Mouse (Mus musculus): Measurements from ENCODE around the gene Krt13. TPM values are rescaled to one million over a fixed set of nuclear protein-coding genes. Genes with fewer than 3 reads are reported as not detected.

Gene Krt13
- total and polyA plus RNA-seq, 3 experiments = not detected

- no peak for DNase-seq (ENCODE audit: extremely low read depth)
- Histone ChIP-seq H3K9ac (ENCODE audit: insufficient read depth, low read depth) (no peak overlapping the region), H3K79me2 (replicated peaks; ENCODE audit: control insufficient read depth, extremely low read depth, insufficient read depth, poor library complexity, severe bottlenecking) (no peaks in the 10 kb centered on the region), H3K36me3 (replicated peaks in 1 of 2; ENCODE audit: control insufficient read depth in 1 of 2, insufficient read depth in 1 of 2, low read length in 1 of 2) (no peaks in the 10 kb centered on the region), H3K9me3 (replicated peaks; ENCODE audit: low read length) (no peaks in the 10 kb centered on the region), H3K27me3 (replicated peaks) (peaks cover 97% of the 10 kb centered on the region), H3K4me2 (ENCODE audit: insufficient read depth, low read depth, poor library complexity, severe bottlenecking) (no peak overlapping the region), H3K4me3 (replicated peaks in 1 of 3; ENCODE audit: low read depth in 2 of 3, low read length in 2 of 3, poor library complexity in 1 of 3) (no peak overlapping the region), H3K27ac (ENCODE audit: insufficient read depth, low read depth) (no peak overlapping the region), H3K4me1 (ENCODE audit: control insufficient read depth in 1 of 2, insufficient read depth in 2 of 2) (no peaks in the 10 kb centered on the region)
- in situ Hi-C loops (cut with MboI; ENCODE audit: low pct_ligation_motif_present, low pct_unique_long_range_greater_than_20kb, low sequenced_read_pairs) = no loop called here
- dilution Hi-C loops (cut with MboI; ENCODE audit: extremely low pct_ligation_motif_present, extremely low pct_unique_long_range_greater_than_20kb, low sequenced_read_pairs) = no loop called here
- no peak for TF ChIP-seq E2F4 (IDR thresholded peaks at IDR 0.05; ENCODE audit: insufficient replicate concordance, low read depth, low read length)
- no peak for TF ChIP-seq ZKSCAN1 (IDR thresholded peaks at IDR 0.05; ENCODE audit: borderline replicate concordance, low read depth, low read length)
- no peak for TF ChIP-seq SIN3A (IDR thresholded peaks at IDR 0.05; ENCODE audit: low read length)
- no peak for TF ChIP-seq TBP (conservative IDR thresholded peaks at IDR 0.05; ENCODE audit: low read depth, low read length)
- TF ChIP-seq ZMIZ1 (IDR thresholded peaks at IDR 0.05; ENCODE audit: low read depth, low read length) = no peak
- no peak for TF ChIP-seq CTCF (conservative IDR thresholded peaks at IDR 0.05 in 1 of 2, IDR thresholded peaks at IDR 0.05 in 1 of 2; ENCODE audit: low read depth in 2 of 2, low read length in 2 of 2)
- TF ChIP-seq MYC (IDR thresholded peaks at IDR 0.05; ENCODE audit: low read depth, low read length) = no peak
- no peak for TF ChIP-seq RCOR1 (conservative IDR thresholded peaks at IDR 0.05; ENCODE audit: low read depth, low read length)
- no peak for TF ChIP-seq CHD2 (IDR thresholded peaks at IDR 0.05; ENCODE audit: low read length)
- no peak for TF ChIP-seq BHLHE40 (IDR thresholded peaks at IDR 0.05; ENCODE audit: low read depth, low read length)
- no peak for TF ChIP-seq PAX5 (IDR thresholded peaks at IDR 0.05; ENCODE audit: low read length)
- no peak for TF ChIP-seq NELFE (IDR thresholded peaks at IDR 0.05; ENCODE audit: low read depth, low read length)
- TF ChIP-seq CHD1 (IDR thresholded peaks at IDR 0.05; ENCODE audit: low read depth, low read length) = no peak
Measured at GRCm38 (mm10) chr11:100124901-100125300, 3.5 kb upstream of the Krt13 start.

GRCm38 (mm10) chr11:100120331-100120730 is 1.0 kb downstream of the Krt13 start:
- dilution Hi-C loops (cut with MboI; ENCODE audit: extremely low pct_ligation_motif_present, extremely low pct_unique_long_range_greater_than_20kb, low sequenced_read_pairs) = no loop called here
- H3K27me3 ChIP-seq (replicated peaks) = peaks cover 99% of the 10 kb centered on the region
- DNase-seq (ENCODE audit: extremely low read depth) = no peak
- no peak overlapping the region for H3K9ac ChIP-seq (ENCODE audit: insufficient read depth, low read depth)
- no peaks in the 10 kb centered on the region for H3K36me3 ChIP-seq (replicated peaks in 1 of 2; ENCODE audit: control insufficient read depth in 1 of 2, insufficient read depth in 1 of 2, low read length in 1 of 2)
- H3K4me2 ChIP-seq (ENCODE audit: insufficient read depth, low read depth, poor library complexity, severe bottlenecking) = no peak overlapping the region
- no peaks in the 10 kb centered on the region for H3K9me3 ChIP-seq (replicated peaks; ENCODE audit: low read length)
- no peak overlapping the region for H3K4me3 ChIP-seq (replicated peaks in 1 of 3; ENCODE audit: low read depth in 2 of 3, low read length in 2 of 3, poor library complexity in 1 of 3)
- TF ChIP-seq POLR2AphosphoS2 (IDR thresholded peaks at IDR 0.05; ENCODE audit: low read depth, low read length) = no peak
- no peak for TF ChIP-seq TCF12 (IDR thresholded peaks at IDR 0.05; ENCODE audit: low read depth, low read length)
- TF ChIP-seq POLR2A (IDR thresholded peaks at IDR 0.05; ENCODE audit: low read depth, low read length) = no peak
- no peak for TF ChIP-seq PAX5 (IDR thresholded peaks at IDR 0.05; ENCODE audit: low read length)
- TF ChIP-seq RAD21 (IDR thresholded peaks at IDR 0.05; ENCODE audit: low read depth, low read length) = no peak
- TF ChIP-seq EP300 (IDR thresholded peaks at IDR 0.05; ENCODE audit: low read length) = no peak
- TF ChIP-seq MXI1 (IDR thresholded peaks at IDR 0.05; ENCODE audit: low read depth, low read length) = no peak
- no peak for TF ChIP-seq JUN (IDR thresholded peaks at IDR 0.05; ENCODE audit: insufficient read depth, low read depth, low read length)
- TF ChIP-seq MAFK (IDR thresholded peaks at IDR 0.05; ENCODE audit: insufficient replicate concordance, low read length) = no peak
- TF ChIP-seq USF2 (conservative IDR thresholded peaks at IDR 0.05; ENCODE audit: low read depth, low read length) = no peak
- no peak for TF ChIP-seq RCOR1 (conservative IDR thresholded peaks at IDR 0.05; ENCODE audit: low read depth, low read length)
- TF ChIP-seq MYC (IDR thresholded peaks at IDR 0.05; ENCODE audit: low read depth, low read length) = no peak
- no peak for TF ChIP-seq CHD1 (IDR thresholded peaks at IDR 0.05; ENCODE audit: low read depth, low read length)
- TF ChIP-seq MAX (IDR thresholded peaks at IDR 0.05; ENCODE audit: low read length) = no peak
- TF ChIP-seq CTCF (conservative IDR thresholded peaks at IDR 0.05 in 1 of 2, IDR thresholded peaks at IDR 0.05 in 1 of 2; ENCODE audit: low read depth in 2 of 2, low read length in 2 of 2) = no peak
- no peak for TF ChIP-seq BHLHE40 (IDR thresholded peaks at IDR 0.05; ENCODE audit: low read depth, low read length)
- TF ChIP-seq CHD2 (IDR thresholded peaks at IDR 0.05; ENCODE audit: low read length) = no peak
- TF ChIP-seq USF1 (IDR thresholded peaks at IDR 0.05; ENCODE audit: low read depth, low read length) = no peak
- TF ChIP-seq GABPA (IDR thresholded peaks at IDR 0.05; ENCODE audit: insufficient replicate concordance, low read depth, low read length) = no peak
- H3K79me2 ChIP-seq (replicated peaks; ENCODE audit: control insufficient read depth, extremely low read depth, insufficient read depth, poor library complexity, severe bottlenecking) = no peaks in the 10 kb centered on the region
- in situ Hi-C loops (cut with MboI; ENCODE audit: low pct_ligation_motif_present, low pct_unique_long_range_greater_than_20kb, low sequenced_read_pairs) = no loop called here
- H3K4me1 ChIP-seq (ENCODE audit: control insufficient read depth in 1 of 2, insufficient read depth in 2 of 2) = no peaks in the 10 kb centered on the region
- no peak overlapping the region for H3K27ac ChIP-seq (ENCODE audit: insufficient read depth, low read depth)
